Mouse (Mus musculus) kidney, adult 8-10 months (tissue): Measurements from ENCODE around the gene Zfp106.

Experiments used
- DNase-seq, 2 experiments: peaks; one replicate each; pipeline ENCODE4 v3.0.0; 2022

The Zfp106 gene

DNA sequence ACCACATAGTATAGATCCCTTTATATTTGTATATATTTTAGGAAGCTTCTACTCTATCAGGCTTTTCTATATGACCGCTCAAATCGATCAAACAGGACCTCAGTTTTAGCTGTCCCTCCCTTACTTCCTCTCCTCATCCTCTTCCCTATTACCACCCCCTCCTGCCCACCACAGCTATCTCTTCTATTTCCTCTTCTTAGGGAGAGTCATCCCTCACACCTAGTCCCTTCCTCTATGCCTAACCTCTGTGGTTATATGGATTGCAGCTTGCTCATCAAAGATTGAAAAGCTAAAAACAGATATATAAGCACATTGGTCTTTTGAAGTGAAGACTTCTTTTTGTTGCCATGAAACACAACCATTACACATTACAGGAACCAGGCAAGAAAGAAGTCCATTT is 18.9 kb downstream of the Zfp106 start:
- no peak for DNase-seq

DNA sequence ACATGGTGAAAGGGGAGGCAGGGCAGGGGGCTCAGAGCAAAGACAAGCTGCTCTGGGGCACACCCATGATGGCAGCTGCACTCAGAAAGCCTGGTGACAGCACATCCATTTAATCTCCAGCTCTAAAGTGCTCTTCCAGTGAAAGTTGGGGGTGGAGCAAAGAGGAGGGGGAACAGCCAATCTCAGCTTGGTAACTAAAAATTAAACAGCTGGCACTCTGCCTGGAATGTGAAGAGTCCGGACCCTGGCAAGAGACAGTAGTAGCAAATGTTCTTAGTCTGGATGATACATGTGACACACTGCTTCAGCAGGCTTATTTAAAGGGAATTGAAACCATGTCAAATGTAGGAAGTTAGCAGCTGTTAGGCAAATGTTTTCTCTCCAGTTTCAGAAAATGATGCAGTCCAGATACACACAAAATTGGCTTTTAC is 23.9 kb downstream of the Zfp106 start:
- DNase-seq: peak; percentile 88 to 93

DNA sequence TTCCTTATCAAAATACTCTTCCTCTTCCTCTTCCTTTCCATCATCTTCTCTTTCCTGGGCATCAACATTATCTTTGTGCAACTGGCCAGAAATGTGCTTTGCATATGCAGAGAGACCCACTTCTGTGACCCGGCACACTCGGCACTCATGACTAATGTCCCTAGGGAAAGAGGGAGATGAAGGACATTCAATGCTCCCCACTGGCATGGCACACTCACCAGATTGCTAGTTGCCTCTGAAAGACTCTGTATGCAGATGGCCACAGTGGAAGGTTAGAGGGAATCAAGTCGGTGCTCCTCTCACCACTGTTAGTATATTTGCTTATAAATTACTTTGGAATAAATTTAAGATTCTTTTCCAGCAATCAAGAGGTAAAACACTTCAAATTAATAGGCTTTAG is 24.3 kb downstream of the Zfp106 start:
- no peak for DNase-seq

DNA sequence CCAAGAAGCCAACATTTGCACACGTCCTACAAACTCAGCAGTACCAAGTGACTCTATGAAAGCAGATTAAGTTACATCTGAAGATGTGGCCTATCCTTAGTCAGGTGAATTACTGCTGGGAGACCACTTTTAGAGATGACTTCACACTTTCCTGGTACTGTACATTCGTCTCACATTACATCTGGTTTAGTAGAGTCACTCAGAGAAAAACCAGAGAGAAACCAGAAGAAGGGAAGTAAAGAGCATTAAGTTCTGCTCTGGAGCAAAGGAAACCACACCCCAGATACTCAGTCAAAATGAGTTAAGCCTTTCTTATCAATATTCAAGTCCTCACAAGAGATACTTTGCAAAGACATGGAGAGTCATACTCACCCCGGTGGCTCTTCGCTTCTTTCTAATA is 32.4 kb downstream of the Zfp106 start:
- no peak for DNase-seq

DNA sequence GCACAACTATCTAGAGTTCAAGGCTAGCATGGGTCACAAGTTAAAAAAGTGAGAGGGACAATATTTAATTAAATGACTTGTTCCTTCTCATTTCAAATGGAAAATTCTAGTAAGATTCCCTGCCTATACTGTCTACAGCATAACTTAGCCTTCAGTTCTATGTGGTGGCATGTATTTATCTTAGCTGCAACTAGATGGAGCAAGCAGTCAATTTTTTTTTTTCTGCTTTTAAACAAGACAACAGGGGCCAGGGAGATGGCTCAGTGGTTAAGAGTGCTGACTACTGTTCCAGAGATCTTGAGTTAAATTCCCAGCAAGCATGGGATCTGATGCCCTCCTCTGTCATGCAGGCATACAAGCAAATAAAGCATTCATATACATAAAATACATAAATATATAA is 34.1 kb downstream of the Zfp106 start:
- no peak for DNase-seq

DNA sequence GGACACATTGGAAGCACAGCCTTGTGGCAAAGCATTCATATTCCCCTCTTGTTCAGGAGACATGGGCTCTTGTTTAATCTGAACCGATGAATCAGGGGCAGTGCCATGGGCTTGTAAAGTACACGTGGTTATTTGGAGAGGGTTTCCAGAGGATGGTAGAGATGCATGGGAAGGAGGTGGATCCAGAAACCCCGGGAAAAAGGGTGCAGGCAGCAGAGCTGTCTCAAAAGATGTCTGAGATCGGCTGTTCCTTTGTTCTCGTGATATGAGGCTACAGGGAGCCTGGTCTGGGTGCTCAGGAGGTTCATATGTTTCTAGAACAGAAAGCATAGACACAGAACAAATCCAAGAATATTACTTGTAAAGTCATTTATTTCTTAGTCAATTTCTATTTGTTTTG is 36.9 kb downstream of the Zfp106 start:
- no peak for DNase-seq

DNA sequence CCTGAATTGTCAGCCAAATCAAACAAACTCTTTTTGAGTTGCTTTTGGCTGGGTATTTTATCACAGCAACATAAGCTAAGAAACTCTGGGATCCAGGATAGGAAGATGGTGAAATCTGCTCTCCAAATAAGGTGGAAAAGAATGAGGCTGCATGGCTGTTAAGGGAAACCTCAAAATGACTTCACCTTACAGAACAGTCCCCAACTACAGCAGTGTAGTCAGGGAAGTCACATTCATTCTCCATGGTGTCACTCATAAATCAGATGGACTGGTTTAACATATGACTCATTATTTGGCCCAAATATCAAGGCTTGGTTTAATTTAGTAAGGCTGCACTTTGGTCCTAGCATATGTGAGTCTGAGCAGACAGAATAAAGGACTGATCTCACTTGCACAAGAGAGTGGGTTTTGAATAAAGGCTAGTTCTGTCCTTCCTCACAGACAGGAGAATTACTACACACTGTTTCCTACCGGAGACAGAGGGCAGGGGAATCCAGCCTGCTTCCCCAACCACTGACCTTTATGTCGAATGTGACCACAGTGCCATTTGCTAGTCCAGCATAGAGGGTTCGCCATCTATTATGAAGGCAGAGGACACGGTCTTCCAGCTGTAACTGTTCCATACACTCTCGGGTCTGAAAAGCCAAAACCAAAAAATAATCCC is 45.0 kb downstream of the Zfp106 start:
- no peak for DNase-seq

DNA sequence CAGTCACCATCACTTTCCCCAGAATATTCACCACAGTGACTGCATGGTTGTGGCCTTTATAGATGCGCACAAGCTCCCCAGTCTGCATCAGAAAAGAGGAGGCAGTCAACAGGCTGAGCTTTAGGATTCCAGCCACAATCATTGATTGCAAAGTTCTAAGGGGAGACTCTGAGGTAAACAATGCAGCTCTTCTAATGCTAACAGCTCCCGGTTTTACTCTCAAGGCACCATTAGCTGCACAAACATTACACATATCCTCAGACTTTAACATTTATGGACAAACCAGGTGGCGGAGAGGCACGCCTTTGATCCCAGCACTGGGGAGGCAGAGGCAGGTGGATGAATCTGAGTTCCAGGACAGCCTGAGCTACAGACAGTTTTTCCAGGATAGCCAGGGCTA is 49.5 kb downstream of the Zfp106 start:
- DNase-seq: no peak

DNA sequence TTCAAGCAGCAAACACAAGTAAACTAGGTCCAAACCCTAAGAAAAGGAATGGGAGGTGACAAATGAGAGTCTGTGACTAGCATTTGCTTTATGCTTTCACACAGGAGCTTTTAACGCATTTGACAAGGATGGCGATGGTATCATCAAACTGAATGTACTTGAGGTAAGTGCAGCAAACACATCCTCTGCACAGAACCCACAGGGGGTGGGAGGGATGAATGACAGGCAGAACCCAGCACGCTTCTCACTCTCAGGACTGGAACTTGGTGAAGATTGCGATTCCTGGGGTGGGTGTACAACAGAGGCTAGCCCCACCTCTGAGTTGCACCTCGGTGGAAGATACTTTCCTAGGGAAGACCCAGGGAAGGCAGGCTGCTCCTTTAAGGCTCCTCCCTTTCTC is 59.7 kb downstream of the Zfp106 start:
- no peak for DNase-seq

DNA sequence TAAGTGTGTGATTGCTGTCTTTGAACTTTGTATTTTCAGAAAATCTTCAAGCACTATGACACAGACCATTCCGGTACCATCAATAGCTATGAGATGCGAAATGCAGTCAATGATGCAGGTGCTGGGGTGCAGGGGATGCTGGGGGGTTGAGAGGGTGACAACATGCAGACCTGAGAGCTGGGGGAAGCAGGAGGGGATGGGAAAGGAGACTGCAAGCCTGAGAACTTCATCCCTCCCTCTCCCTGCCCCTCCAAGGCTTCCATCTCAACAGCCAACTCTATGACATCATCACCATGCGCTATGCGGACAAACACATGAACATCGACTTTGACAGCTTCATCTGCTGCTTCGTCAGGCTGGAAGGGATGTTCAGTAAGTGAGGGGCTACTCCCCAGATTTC is 60.5 kb downstream of the Zfp106 start:
- DNase-seq: no peak

DNA sequence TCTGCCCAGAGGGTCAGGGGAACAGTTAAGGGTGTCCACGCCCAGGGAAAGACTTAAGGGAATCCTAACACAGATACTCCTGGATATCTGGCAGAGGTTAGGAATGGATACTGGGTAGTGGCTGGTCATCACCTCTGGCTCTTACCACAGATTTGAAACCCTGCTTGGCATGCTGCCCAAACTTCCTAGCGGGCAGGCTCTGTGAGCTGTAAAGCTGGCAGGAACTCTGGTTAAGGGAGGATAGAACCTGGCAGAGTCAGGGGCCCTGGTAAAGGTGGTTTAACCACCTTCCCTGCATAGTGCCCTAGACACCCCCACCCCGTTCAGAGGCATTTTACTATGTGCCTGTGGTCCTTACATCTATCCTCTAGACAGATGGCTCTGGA is 61.0 kb downstream of the Zfp106 start:
- DNase-seq: peak in 1 of 2 experiments; percentile 17

DNA sequence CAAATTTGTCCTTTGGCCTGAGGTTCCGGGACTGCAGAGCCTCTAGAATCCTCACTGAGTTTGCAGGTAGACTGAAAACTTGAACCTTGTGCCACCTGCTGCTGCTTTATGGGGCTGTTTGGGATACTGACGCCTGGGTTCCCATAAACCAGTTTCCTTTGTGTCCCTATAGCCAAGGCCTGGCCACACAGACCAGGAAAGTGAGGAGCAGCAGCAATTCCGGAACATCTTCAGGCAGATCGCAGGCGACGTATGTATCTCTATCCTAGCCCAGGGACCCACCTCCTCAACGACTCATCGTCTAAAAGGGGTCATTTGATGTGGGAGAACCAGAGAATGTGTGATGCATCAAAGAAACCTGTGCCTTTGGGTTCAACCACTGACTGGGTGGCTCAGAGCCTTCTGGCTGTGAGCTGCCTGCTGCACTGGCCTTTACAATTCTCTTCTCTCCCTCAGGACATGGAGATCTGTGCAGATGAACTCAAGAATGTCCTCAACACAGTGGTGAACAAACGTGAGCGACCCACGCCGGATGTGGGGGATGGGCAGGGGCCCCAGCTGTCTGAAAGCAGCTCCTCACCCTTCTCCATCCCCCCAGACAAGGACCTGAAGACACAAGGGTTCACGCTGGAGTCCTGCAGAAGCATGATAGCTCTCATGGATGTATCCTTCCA is 61.6 kb downstream of the Zfp106 start:
- no peak for DNase-seq

DNA sequence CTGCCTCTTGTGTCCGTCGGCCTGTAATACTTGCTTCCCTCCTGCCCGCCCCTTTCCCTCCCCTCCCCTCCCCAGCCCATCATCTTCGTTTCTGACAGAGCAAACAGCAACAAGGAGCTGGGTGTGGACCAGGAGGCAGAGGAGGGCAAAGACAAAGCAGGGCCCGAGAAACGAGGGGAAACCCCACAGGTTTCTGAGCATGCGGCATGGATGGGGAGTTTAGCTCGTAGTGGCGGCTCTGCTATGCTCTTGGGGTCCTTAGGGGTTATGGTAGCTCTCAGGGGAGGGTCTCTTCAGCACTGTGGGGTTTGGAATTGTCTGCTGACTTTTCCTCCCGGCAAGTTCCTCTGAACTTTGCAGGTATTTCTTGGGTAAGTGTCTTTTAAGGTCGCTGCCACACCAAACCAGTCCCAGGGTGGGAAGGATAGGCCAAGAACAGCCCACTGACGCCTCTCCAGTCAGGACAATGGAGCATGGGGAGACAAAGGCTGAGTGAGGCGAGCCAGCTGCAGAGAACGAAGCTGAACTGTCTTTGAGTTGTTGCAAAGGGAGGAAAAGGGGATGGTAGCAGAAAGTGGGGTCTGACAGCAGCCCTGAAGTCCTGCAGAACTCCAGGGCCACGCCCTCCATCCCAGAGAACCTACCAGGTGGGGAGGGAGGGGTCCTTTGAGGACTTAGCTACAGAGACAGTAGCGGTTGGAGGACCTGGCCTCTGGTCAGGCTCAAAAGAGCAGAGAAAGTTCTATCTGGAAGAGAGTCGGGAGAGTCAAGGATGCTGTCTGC is 62.3 kb downstream of the Zfp106 start:
- DNase-seq: no peak

DNA sequence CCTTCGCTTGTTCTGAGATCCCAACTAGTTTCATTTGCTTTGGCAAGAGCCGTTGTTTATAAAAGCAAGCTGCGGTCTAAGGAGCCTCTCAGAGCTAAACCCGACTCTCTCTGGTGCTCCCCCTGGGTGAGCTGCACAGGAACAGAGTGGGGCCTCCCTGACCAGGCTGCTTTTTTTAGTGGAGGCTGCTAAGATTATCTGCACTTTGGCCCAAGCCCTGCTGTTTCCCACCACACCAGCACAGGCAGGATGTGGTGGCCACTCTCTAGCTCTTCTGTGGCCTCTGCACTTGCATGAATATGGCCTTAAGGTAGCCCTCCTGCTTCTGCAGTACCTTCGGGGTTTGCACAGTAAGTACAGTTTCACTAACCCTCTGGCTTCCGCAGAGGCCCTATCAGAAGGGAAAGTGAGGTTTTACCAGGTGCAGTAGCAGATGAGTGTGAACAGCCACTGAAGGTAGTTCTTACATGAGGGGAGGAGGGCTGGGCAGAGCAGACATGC is 63.6 kb downstream of the Zfp106 start:
- DNase-seq: no peak

DNA sequence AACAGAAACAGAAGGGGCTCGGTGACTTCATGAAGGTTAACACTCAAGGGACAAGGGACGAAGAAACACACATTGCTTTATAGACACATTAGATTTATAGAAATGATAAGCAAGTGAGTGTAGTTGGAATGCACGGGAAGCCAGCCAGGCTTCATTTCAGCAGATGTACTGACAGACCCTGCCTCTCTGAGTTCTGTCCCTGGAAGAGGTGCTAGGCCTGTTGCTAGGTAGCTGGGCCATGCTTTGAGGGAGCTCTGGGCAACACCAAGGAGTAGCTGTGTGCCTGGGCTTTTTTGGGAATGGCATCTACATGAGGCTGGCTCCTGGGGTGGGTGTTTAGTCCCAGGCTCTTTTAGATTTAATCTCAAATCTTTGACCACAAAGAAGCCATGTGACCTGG is 67.1 kb downstream of the Zfp106 start:
- DNase-seq: no peak

DNA sequence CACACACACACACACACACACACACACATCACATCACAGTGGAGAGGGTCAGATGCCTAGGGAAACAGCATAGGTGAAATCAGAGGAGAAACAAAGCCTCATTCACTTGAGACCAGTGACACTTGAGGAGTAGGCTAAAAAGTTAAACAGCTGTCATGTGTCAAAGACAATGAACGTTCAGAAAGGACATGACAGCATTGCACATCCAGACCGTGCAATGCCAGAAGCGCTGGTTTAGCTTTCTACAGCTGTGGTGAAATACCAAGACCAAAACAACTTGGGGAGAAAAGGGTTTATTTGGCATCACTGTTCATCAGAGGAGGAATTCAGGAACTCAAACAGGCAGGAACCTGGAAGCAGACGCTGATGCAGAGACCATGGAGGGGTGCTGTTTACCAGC is 70.4 kb downstream of the Zfp106 start:
- DNase-seq: no peak

DNA sequence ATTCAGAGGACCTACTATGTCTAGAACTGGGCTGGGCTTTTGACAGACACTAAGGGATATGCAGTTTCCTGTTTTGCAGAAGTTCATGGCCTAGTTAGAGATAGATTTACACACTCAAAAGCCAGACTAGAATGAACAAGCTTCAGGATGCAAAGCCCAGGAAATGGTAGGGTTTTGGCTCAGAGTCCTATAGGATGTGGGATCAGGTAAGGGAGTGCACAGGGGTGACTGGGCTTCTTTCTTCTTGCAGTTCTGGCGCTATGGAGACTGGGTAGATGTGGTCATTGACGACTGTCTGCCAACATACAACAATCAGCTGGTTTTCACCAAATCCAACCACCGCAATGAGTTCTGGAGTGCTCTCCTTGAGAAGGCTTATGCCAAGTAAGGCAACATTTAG is 79.4 kb downstream of the Zfp106 start:
- no peak for DNase-seq

DNA sequence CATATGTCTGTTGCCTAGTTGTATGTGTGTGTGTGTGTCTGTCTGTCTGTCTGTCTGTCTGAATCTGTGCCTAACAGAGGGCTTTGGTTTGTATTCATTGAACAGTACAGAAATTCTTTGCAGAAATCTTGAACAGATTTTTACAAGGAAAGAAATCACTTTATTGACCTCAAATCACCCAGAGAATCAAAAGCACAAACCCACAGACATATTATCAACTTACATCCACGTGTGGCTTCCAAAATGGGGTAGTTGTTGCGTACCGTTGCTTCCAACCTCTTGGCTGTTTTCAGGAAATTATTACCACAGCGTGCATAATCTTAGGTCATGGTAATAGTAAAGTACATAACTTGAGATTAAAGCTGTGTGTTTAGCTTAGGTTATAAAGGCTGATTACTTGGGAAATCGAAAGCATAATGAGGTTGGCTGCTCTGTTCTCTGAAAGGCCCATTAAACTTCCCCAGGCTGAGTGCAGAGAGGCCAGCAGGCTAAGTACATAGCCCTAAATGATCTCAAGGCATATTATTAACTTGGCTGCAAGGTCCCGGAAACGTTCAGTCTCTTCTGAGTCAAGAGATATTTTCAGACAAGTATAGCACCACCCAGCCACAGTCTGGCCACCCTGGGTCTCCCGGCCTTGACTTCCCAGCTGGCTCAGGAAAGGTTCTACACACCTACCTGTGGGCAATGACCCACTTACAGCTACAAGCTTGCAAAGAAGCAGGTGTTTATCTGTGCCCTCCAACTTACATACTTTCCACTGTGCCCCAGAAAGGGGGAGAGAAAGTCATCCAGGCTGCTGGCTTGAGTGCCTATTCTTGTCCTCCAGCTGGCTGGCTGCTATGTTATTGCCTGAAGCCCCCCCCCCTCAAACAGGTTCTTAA is 80.9 kb downstream of the Zfp106 start:
- DNase-seq: peak; percentile 28 to 45

DNA sequence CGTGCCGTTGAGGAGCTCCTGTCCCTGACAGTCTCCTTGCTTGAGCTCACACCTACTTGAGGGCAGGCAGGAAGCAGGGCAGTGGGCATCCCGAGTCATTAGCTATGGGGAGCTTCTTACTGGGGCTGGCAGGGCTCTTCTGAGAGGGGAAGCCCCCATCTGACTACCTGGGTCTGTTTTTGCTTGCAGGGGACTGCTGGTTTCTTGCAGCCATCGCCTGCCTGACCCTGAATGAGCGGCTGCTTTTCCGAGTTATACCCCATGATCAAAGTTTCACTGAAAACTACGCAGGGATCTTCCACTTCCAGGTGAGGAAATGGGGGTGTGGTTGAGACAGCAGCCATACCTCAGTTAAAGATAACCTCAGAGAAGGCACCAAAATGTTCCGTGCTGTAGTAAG is 81.7 kb downstream of the Zfp106 start:
- DNase-seq: no peak

DNA sequence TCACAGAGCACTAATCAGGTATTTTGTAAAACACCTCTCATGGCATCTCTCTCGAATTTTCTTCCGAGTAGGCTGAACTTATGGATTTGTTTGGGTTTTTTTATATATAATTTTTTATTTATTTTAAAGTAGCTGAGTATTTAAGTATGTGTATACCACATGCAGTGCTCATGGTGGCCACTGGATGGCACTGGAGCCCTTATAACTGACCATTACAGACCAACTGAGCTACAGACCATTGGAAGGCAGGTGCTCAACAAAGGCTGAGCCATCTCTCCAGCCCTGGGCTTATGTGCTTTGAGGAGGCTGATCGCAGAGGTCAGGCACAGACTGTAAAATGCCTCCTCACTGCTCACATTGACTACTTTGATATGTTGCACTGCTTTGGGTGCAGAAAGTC is 85.0 kb downstream of the Zfp106 start:
- DNase-seq: peak; percentile 76 to 92

DNA sequence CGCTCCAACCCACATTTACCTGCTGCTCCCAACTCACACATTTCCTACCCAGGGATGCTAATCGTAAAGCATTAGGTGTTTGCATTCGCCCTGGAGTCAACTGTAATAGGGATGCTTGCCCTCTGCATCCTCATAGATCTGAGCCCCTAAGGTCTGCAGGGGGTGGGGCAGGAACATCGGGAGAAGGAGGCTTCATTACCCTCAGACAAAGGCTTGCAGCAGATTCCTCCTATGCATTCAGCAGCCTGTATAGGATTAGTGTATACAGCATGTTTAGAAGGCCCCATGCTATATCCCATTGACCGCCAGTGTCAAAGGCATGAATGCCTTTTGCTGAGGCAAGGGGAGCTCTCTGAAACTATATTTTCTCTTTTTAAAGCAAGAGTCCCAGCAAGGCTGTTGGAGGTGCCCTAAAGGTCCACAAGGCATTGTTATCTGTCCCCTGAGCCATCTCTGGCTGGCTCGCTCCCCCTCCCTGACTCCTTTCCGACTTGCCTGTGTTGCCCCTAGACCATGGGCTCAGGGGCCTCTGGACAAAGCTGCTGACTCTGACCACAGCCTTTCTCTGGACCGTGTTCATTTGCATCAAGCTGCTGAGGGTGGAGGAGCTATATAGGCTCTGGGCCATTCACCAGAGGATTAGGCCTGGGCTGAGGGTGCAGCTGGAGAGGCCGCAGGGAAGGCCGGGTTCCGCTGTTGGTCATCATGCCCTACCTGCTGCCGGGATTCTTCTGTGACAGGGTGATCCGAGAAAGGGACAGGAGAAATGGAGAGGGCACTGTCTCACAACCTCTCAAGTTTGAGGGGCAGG is 87.2 kb downstream of the Zfp106 start:
- DNase-seq: no peak

DNA sequence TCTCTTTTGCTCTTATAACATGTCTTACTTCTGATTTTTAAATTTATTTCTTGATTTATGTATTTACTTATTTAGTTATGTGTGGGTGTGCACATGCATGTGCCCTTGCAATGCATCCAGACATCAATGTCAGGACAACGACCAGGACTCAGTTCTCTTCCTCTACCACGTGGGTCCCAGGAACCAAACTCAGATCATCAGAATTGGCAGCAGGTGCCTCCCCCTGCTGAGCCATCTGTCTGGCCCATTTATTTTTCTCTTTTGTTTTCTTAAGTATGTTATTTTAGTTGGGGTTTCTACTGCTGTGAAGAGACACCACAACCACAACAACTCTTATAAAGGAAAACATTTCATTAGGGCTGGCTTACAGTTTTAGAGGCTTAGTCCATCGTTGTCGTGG is 92.8 kb downstream of the Zfp106 start:
- DNase-seq: no peak
